Mouse (Mus musculus) myocyte (in vitro differentiated cells): ENCODE measurements around the gene Lrp1. TPM values are rescaled to one million over a fixed set of nuclear protein-coding genes. Genes with fewer than 3 reads are reported as not detected.

Experiments used
- H3K27me3 ChIP-seq: one replicate; pipeline ENCODE4 v1.6.1; 2011; ENCODE audit not compliant: control insufficient read depth, insufficient read depth, insufficient read length
- H3K36me3 ChIP-seq: one replicate; pipeline ENCODE4 v1.6.1; 2011; ENCODE audit not compliant: control insufficient read depth, insufficient read depth
- H3K4me2 ChIP-seq: one replicate; pipeline ENCODE4 v1.6.1; 2011; ENCODE audit warnings: low read depth, control low read depth
- H3K4me3 ChIP-seq: one replicate; pipeline ENCODE4 v1.5.1; 2011; ENCODE audit warnings: mild to moderate bottlenecking, control low read depth, moderate library complexity
- H3K79me2 ChIP-seq: one replicate; pipeline ENCODE4 v1.6.1; 2011; ENCODE audit not compliant: control insufficient read depth, insufficient read depth
- H3ac ChIP-seq: one replicate; pipeline ENCODE4 v1.6.1; 2011; ENCODE audit not compliant: control insufficient read depth, insufficient read length
- CEBPB ChIP-seq: IDR thresholded peaks from 2 replicates; pipeline ENCODE4 v1.6.1; 2011; ENCODE audit warnings: mild to moderate bottlenecking, moderate library complexity; ENCODE audit not compliant: poor library complexity, insufficient read depth, severe bottlenecking
- E2F4 ChIP-seq: IDR thresholded peaks from one replicate; pipeline ENCODE4 v1.6.1; 2011; ENCODE audit warnings: mild to moderate bottlenecking, control low read depth, moderate library complexity; ENCODE audit not compliant: insufficient read depth
- MAX ChIP-seq: IDR thresholded peaks from one replicate; pipeline ENCODE4 v1.6.1; 2011; ENCODE audit warnings: low read depth, mild to moderate bottlenecking, control low read depth
- MYOD1 ChIP-seq, 3 experiments: IDR thresholded peaks; one replicate each; pipeline ENCODE4 v1.6.1; 2011; ENCODE audit warnings: control low read depth in 2 of 3, low read depth in 2 of 3, mild to moderate bottlenecking in 2 of 3, moderate library complexity in 1 of 3; ENCODE audit not compliant: insufficient read length in 2 of 3, control insufficient read depth in 1 of 3
- MYOG ChIP-seq, 3 experiments: IDR thresholded peaks; one replicate each; pipeline ENCODE4 v1.6.1; 2011; ENCODE audit warnings: control low read depth in 2 of 3, low read depth in 2 of 3, mild to moderate bottlenecking in 2 of 3; ENCODE audit not compliant: insufficient read length in 2 of 3, control insufficient read depth in 1 of 3, insufficient read depth in 1 of 3
- POLR2A ChIP-seq: IDR thresholded peaks from one replicate; pipeline ENCODE4 v1.6.1; 2011; ENCODE audit warnings: low read depth, mild to moderate bottlenecking, control low read depth, moderate library complexity; ENCODE audit not compliant: insufficient read length
- POLR2AphosphoS2 ChIP-seq: IDR thresholded peaks from one replicate; pipeline ENCODE4 v1.6.1; 2011; ENCODE audit warnings: low read depth, control low read depth; ENCODE audit not compliant: insufficient read length
- REST ChIP-seq: IDR thresholded peaks from one replicate; pipeline ENCODE4 v1.6.1; 2011; ENCODE audit warnings: mild to moderate bottlenecking, control low read depth, moderate library complexity; ENCODE audit not compliant: insufficient read depth, insufficient read length
- SRF ChIP-seq: IDR thresholded peaks from one replicate; pipeline ENCODE4 v1.6.1; 2011; ENCODE audit warnings: low read depth; ENCODE audit not compliant: control insufficient read depth, insufficient read length
- TCF12 ChIP-seq: IDR thresholded peaks from one replicate; pipeline ENCODE4 v1.6.1; 2011; ENCODE audit warnings: mild to moderate bottlenecking, control low read depth; ENCODE audit not compliant: poor library complexity, insufficient read depth, severe bottlenecking
- TCF3 ChIP-seq: IDR thresholded peaks from one replicate; pipeline ENCODE4 v1.6.1; 2011; ENCODE audit warnings: low read depth, control low read depth; ENCODE audit not compliant: insufficient read length
- USF1 ChIP-seq: IDR thresholded peaks from one replicate; pipeline ENCODE4 v1.6.1; 2011; ENCODE audit warnings: low read depth, mild to moderate bottlenecking, control low read depth, moderate library complexity
- polyA plus RNA-seq: library from polyadenylated mRNA; unstranded; fragments of >200 nt; fragmentation: generic; extraction: Trizol; gene quantifications from one replicate; pipeline ENCODE4 v1.2.1, GENCODE M21; 2012; ENCODE audit warnings: missing spikeins

Gene Lrp1
- polyA plus RNA-seq, 1 experiment = 244 TPM

DNA sequence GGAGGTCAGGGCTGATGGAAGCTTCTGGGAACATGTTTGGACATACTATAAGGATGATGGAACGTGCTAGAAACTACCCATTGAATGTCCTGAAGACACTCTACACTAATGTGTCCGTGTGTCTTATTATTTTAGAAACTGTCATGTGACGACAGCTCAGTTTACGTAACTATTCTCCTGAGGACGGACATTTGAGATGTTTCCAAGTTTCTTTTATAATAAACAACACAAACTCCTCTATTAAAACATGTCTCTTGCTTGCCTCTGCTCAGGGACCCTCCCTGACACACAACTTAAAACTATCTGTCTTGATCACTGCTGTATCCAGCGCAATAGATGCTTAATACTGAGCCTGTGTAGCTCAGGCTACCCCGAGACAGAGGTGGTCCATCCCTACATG, 45.2 kb downstream of the Lrp1 start:
- H3ac ChIP-seq = no peak overlapping the region
- no peak overlapping the region for H3K4me3 ChIP-seq
- TF ChIP-seq MAX (no peak), POLR2AphosphoS2 (no peak), TCF3 (no peak), MYOG (IDR thresholded peaks at IDR 0.05; ENCODE audit: control insufficient read depth in 1 of 3, insufficient read depth in 1 of 3, insufficient read length in 2 of 3, low read depth in 2 of 3) (no peak), USF1 (no peak), TCF12 (no peak), CEBPB (no peak), MYOD1 (IDR thresholded peaks at IDR 0.05; ENCODE audit: control insufficient read depth in 1 of 3, insufficient read length in 2 of 3, low read depth in 2 of 3) (no peak), POLR2A (no peak), SRF (no peak), E2F4 (no peak)
- H3K36me3 ChIP-seq = peaks cover 68% of the 10 kb centered on the region
- H3K79me2 ChIP-seq = peaks cover 2% of the 10 kb centered on the region
- no peak overlapping the region for H3K4me2 ChIP-seq
- no peaks in the 10 kb centered on the region for H3K27me3 ChIP-seq

DNA sequence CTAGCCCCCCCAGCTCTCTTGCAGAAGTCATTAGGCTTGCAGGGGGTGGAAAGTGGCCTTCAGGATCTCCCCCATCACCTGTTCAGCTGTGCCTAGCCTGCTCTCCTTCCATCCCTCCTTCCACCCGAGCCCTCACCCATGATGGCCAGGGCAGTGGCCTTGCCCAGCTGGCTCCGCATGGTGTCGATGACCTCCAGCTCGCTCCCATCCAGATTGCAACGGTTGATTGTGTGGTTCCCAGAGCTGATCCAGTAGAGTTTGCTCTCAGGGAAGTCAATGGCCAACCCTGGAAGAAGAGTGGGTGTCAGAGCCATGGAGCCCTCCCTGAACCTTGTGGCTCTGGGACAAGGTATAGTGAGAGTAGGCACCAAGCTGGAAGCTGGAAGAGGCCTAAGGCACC, 48.7 kb downstream of the Lrp1 start:
- H3K4me3 ChIP-seq = no peak overlapping the region
- H3K4me2 ChIP-seq = no peak overlapping the region
- TF ChIP-seq MYOG (IDR thresholded peaks at IDR 0.05; ENCODE audit: control insufficient read depth in 1 of 3, insufficient read depth in 1 of 3, insufficient read length in 2 of 3, low read depth in 2 of 3) = no peak
- no peak for TF ChIP-seq E2F4
- no peak for TF ChIP-seq MAX
- no peak for TF ChIP-seq POLR2A
- TF ChIP-seq TCF3 = no peak
- TF ChIP-seq USF1 = no peak
- TF ChIP-seq POLR2AphosphoS2 = no peak
- no peak for TF ChIP-seq TCF12
- TF ChIP-seq SRF = no peak
- TF ChIP-seq REST = no peak
- no peak overlapping the region for H3ac ChIP-seq
- H3K79me2 ChIP-seq = peaks cover 2% of the 10 kb centered on the region
- H3K36me3 ChIP-seq = peaks cover 61% of the 10 kb centered on the region
- H3K27me3 ChIP-seq = no peaks in the 10 kb centered on the region

DNA sequence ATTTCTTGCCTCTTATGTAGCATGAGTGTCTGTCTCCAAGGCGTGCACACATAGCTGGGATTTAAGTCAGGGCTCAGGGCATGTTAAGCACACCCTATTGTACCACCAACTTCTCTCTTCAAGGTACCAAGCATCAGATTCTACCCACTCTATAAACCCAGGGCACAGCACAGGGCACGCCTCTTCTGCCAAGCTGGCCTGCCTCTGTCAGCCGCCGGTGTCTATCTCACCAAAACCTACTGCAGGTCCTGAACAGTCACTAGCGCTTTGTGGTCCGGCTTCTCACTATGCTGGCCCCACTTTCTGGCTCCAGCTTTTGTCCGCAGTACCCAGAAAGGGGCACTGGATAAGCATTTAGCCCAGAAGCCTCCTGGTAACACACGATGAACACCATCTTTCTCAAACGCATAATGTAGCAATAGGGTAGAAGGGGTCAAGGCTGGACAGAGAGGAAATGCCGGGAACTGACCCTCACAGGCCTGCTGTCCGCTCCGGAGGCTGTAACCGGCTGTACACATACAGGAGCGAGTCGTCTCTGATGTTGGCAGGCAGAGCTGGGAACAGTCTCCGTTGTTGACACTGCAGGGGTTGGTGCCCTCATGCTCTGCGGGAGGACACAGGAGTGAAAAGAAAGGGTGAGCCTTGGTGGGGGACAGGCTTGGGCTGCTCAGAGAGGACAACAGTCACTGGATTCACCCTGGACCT, 49.9 kb downstream of the Lrp1 start:
- H3K4me3 ChIP-seq = no peak overlapping the region
- no peak overlapping the region for H3K4me2 ChIP-seq
- H3K79me2 ChIP-seq = peaks cover 2% of the 10 kb centered on the region
- no peaks in the 10 kb centered on the region for H3K27me3 ChIP-seq
- no peak overlapping the region for H3ac ChIP-seq
- H3K36me3 ChIP-seq = peaks cover 64% of the 10 kb centered on the region
- TF ChIP-seq POLR2A (peak; percentile 19), MYOG (IDR thresholded peaks at IDR 0.05; ENCODE audit: control insufficient read depth in 1 of 3, insufficient read depth in 1 of 3, insufficient read length in 2 of 3, low read depth in 2 of 3) (no peak), TCF3 (no peak), USF1 (no peak), CEBPB (no peak)

DNA sequence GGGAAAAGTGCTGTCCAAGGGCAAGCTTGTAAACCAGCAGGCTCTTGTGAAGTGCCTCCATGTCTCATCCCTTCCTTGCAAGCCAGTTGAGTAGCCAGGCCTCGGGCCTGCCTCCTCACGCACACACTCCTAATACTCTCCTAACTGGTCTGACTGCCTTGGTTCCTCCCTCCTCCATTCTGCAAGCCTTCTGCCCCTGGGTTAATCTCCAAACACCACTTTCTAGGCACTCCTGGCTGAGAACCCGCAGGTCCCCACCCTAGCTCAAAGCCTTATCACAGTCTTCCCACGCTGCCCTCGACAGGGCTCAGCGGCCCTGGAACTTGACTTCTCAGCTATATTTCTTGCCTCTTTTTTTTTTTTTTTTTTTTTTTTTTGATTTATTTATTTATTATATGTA, 50.6 kb downstream of the Lrp1 start:
- Histone ChIP-seq H3K27me3 (no peaks in the 10 kb centered on the region), H3K4me2 (no peak overlapping the region), H3K36me3 (peaks cover 61% of the 10 kb centered on the region), H3K4me3 (no peak overlapping the region), H3K79me2 (peaks cover 2% of the 10 kb centered on the region), H3ac (no peak overlapping the region)
- TF ChIP-seq SRF (no peak), E2F4 (no peak), MAX (no peak), CEBPB (no peak), TCF12 (no peak), TCF3 (no peak), USF1 (no peak), MYOD1 (IDR thresholded peaks at IDR 0.05; ENCODE audit: control insufficient read depth in 1 of 3, insufficient read length in 2 of 3, low read depth in 2 of 3) (no peak), POLR2A (no peak), POLR2AphosphoS2 (no peak), MYOG (IDR thresholded peaks at IDR 0.05; ENCODE audit: control insufficient read depth in 1 of 3, insufficient read depth in 1 of 3, insufficient read length in 2 of 3, low read depth in 2 of 3) (no peak)

DNA sequence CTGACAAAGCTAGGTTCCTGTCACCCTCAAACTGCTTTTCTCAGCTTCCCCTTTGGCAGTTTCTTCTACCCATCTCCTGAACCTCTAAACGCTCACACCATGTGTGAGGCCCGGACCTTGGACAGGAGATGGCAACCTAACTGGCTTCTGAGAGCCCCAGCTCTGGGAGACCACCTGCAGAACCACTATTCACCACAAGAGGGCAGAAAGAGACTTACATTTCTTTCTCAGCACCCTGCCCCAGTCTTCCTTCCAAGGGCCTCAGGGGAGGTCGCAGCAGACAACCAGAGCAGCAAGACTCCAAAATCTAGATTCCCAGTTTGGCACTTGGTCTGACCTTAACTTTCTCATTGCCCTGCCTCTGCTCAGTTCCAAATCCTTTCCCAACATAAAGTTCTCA, 51.5 kb downstream of the Lrp1 start:
- H3K79me2 ChIP-seq = peaks cover 2% of the 10 kb centered on the region
- TF ChIP-seq MYOD1 (IDR thresholded peaks at IDR 0.05; ENCODE audit: control insufficient read depth in 1 of 3, insufficient read length in 2 of 3, low read depth in 2 of 3) (no peak), E2F4 (no peak), CEBPB (no peak), USF1 (no peak), MAX (no peak), POLR2AphosphoS2 (no peak), TCF12 (no peak), POLR2A (no peak)
- H3K4me2 ChIP-seq = no peak overlapping the region
- no peak overlapping the region for H3ac ChIP-seq
- H3K4me3 ChIP-seq = no peak overlapping the region
- H3K36me3 ChIP-seq = peaks cover 55% of the 10 kb centered on the region
- no peaks in the 10 kb centered on the region for H3K27me3 ChIP-seq
